Mouse (Mus musculus) megakaryocyte progenitor cell, adult 5-6 weeks (primary cell): ENCODE data around the gene Tmem9b. TPM values are rescaled to one million over a fixed set of nuclear protein-coding genes. Genes with fewer than 3 reads are reported as not detected.

Experiments
- ATAC-seq: replicated peaks from 2 replicates; pipeline ENCODE4 v1.8.0; 2016; ENCODE audit warnings: mild to moderate bottlenecking, moderate TSS enrichment, inconsistent platforms; ENCODE audit not compliant: poor library complexity
- total RNA-seq, 2 experiments: library from RNA; stranded (forward) in 1 of 2; stranded (reverse) in 1 of 2; fragments of 157-497, 149-512 nt in 1 of 2; fragments of 200-1000 nt in 1 of 2; gene quantifications; 2 replicates each; pipeline versions ENCODE4 v1.2.3 to v1.2.4; 2015 to 2017

The Tmem9b gene
- total RNA-seq, 2 experiments from 2014 or later = 26.2 to 40.5 TPM

DNA sequence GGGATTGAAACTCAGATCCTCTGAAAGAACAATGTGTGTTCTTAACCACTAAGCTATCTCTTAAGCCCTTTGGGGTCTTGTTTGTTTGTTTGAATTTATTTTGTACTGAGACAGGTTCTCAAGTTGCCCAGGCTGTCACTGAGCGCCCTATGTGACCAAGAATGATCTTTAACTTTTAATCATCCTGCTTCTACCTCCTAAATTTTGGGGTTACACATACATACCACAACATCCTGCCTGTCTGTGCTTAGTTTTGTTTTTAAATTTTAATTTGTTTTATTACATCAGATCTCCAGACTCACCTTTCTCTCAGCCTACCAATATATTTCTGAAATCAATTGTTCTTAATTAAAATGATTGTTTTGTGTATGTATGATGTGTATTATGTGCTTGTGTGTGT lies 11.6 kb downstream of the Tmem9b start:
- ATAC-seq = no peak

DNA sequence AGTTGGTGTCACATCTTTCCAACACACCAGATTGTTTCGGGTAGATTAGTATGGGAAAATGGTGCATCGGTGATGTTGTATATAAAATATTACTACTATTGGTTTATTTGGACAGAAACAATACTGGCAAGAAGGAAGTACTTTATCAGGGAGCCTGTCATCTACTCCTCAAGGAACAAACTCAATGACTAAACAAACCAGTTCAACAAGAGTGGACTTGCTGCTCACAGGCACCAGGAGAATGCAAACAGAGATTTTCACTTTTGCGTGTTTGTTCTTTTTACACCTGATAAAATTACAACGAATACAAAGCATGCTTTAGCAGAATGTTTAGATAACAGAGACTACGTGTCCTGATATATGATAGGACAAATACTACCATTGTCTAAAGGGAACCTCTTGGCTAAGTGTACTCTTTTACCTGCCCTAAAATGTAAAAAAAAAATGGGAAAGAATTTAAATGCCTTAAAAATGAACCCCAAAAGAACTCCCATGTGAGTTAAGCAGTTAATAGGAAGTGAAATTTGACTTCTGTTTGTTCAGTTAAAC lies 12.8 kb downstream of the Tmem9b start:
- ATAC-seq = no peak

DNA sequence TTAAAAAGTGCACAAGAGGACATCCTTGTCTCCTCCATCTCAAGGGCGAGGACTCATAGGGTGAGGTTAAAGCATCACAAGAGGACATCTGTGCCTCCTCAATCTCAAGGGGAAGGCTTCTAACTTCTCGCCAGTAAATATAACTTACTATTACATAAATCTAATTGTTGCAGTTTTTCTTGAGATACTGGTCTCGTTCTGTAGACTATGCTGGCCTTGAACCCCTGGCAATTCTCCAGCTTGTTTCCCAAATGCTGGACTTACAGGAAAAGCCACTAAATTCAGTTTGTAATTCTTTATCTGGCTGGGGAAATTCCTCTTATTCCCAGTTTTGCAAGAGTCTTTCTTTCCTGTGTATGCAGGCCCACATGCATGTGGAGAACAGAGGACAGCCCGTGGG lies 17.9 kb downstream of the Tmem9b start:
- ATAC-seq = no peak

DNA sequence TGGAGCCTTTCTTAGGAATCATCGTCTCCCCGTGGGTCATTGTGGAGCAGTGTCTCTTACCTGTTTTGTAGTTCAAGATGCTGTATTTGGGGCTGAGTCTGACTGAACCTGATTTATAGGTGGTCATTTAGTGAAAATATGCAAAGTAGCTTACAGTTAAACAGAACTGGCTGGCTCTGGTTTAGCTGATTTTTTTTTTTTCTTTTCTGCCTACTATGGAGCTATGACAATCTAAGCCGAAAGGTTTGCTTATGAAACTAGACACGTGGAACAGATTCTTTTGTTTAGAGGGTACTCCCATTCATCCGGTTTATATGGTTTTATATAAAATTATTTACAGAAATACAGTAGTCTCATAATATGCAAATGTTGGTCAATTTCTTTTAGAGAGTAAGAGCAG lies 21.0 kb downstream of the Tmem9b start, which contains the start of gene Ascl3:
Gene Ascl3 (minus strand): TSS at position 101 of the 400 bp plus-strand sequence.
- no peak for ATAC-seq

DNA sequence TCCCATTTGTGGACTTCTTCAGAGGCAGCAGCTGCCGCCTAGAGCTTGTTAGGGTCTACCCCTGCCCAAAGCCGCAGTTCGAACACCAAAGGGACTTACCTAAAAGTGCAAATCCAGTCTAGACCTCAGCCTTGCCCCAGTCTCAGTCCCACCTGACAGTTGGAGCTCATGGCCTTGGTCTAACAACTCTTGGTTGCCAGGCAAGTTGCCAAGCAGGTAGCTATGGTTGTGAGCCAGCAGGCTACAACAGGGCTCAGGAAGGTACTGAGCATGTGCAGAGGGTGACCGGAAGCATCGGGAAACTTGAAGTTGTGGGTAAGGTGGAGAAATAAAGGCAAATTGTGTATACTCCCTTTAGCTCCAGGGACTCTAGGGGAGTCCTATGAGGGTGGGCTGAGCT lies 29.0 kb downstream of the Tmem9b start, which contains the start of gene BC051019:
Gene BC051019 (minus strand): TSS at position 154 of the 400 bp plus-strand sequence.
- ATAC-seq = no peak

DNA sequence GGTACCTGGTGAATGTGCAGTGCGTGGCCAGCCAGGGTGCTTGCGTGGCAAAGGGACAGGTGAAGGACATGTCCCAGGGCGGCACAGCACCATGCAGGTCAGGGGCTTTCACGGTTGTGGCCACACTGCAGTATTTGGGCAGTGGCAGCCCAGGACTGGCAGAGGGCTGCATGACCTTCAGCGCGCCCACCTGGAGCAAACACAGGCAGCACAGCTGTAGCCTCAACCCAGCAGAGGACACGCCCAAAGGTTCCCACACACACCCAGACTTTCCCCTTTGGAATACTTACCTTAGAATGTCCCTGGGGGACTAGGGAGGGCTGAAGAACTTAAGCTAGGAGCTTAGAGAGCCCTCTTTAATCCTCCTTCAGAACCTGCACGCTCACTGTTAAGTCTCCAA lies 29.6 kb downstream of the Tmem9b start:
- ATAC-seq = no peak

DNA sequence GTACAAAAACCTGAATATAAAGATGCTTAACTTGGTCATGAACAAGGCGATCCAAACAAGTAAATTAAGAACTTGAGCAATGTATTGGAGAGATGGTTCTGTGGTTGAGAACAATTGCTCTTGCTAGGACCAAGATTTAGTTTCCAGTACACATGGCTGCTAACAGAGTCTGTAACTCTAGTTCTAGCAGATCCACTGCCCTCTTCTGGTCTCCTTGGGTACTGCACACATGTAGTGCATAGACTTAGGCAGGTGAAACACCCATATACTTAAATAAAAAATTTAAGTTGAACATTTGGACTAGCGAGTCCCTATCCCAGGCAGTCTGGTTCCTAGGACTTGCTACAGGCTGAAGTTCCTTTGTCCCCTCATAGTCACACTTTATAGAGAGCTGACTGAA lies 30.1 kb downstream of the Tmem9b start:
- no peak for ATAC-seq

DNA sequence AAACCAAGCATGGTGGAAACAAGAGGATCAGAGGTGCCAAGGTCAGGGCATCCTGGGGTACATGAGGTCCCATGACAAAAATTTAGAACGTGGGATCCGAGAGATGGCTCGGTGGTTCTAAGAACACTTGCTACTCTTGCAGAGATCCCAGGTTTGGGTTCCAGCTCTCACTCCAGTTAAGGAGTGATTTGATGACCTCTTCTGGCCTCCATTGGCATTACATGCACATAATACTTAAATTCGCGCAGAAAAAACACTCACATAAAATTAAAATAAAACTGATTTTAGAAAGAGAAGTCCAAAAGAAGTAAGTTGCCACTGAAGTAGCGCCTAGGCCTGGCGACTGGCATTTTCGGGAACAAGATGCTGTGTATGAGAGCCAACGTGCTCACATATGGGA lies 33.4 kb downstream of the Tmem9b start:
- peak; percentile 77 for ATAC-seq

DNA sequence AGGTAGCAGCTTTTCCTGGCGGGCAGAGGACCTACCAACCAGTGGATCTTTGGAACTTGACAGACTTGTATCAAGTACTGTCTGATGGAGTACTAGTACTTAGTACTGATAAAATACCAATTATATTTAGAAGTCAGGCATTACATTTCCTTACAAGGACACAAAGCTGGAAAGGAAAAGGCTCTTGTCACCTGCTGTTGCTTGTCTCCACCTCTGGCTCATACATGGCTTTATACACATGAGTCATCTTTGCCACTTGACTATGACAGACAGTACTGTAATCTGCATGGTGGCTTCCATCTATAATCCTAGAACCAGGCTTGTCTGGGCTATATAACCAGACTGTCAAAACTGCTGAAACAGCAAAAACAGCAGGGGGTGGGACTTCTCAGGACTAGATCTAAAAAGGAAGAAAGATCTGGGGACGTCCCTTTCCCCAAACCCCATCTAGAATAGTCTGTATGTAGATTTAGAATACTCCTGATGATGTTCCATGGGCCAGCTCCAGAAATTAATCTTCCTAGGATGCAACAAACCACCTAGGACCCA lies 39.2 kb downstream of the Tmem9b start:
- no peak for ATAC-seq

DNA sequence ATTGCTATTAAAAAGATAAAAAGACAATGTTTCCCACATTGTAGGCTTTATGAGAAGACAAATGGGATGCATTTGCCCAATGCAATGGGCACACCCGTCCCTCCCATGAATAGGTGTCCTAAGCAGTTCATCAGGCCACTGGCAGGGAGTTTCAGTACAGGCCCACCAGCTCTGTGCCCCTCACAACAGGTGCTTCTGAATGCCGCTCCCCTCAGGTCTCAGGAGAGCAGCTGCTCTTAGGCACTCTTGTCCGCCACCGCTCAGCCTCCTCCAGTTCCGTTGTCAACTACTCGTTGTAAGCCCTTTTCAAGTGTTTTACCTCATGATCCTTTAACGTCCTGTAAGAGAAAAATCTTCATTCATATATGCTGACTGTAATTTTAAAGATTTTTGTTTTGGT lies 40.5 kb downstream of the Tmem9b start:
- no peak for ATAC-seq

DNA sequence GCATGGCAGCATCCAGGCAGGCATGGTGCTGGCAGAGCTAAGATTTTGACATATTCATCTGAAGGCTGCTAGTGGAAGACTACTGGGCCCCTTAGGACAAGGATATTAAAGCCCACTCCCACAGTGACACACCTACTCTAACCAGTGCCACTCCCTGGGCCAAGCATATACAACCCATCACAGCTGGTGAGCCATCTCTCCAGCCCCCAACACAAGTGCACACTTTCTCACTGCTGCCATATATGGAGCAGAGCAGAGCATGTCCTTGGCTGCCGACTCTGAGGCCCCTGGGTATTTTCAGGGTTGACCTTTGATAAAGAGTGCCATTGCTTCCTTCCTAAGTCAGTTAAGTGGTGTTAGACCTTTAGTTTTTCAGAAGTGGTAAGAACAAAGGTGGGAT lies 42.6 kb downstream of the Tmem9b start:
- no peak for ATAC-seq

DNA sequence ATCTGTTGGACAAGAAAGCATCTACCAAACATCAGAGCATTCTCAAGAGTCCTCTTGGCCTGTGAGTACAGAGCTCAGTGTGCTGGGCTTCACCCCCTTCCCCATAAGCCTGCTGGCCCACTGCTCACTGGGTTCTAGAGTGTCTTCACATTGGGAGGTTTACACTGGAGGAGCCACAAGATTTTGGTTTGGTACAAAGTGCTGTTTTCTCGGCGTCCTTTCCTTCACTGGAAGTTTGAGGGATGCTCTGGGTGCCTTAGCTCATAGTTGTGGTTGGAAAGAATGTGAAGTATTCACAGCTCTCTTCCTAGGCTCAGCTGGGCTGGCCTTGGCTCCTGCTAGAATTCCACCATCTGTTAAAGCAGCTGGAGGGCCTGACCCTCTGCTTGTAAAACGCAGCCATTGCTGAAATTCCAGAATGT lies 43.7 kb downstream of the Tmem9b start:
- ATAC-seq = no peak

DNA sequence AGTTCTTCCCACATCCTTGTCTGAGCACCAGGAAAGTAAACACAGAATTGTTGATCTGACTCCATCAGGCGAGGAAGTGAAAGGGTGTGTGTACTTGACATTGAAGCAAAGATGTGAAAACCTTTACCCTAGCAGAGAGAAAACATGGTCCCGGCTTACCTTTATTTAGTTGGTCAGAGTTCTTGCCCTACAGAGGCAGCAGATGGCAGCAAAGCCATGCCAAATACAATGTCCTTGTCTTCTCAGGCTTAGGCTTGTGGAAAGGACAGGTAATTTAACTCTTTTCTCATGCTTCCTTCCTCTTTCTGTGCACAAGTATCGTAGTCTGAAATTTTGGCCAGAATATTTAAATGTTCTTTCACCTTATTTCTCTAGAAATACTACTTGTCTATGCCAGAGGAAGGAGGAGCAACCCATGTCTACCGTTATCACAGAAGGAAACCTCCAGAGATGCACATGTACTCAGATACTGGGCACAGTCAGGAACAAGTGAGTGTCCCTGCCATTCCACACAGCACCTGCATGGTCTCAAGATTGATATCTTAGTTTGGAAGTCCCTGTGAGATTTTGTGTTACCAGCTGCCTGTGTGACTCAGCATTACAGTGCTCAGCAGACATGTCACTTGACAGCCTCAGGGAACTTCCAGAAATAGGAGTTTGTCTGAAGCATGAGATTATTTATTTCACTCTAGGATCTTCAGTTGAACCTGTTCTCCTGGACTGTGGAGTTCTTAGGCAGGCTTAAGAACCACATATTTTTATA lies 45.5 kb downstream of the Tmem9b start:
- peak; percentile 47 for ATAC-seq

DNA sequence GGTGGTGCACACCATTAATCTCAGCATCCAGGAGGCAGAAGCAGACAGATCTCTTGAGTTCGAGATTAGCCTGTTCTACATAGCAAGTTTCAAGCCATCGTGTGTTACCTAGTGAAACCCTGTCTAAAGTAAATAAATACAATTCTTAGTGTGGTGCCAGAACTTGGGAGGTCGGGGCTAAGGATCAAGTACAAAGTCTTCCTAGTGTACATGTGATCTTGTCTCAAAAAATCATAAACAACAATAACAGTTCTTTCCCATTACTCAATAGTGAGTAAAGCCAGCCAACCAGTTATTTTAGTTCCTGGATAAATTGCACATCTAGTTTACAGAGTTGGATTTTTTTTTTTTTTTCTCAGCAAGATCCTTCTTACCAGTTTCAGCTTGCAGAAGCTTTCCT lies 48.2 kb downstream of the Tmem9b start:
- ATAC-seq = no peak

DNA sequence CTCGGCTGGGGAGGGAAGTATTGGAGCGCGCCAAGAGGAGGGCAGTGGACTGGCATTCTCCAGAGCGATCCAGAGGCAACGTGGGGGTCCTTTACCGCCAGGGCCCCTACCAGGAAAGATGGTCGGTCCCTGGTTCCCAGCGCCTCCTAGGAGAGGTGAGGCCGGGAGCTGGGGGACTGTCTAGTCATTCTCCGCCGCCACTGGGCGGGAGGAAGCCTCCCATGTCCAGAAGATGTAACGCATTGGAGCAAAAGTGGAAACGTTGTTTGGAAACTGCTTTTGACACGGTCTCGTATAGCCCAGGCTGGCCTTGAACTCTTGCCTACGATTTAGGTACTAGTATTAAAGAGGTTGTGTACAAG lies 48.7 kb downstream of the Tmem9b start:
- no peak for ATAC-seq

DNA sequence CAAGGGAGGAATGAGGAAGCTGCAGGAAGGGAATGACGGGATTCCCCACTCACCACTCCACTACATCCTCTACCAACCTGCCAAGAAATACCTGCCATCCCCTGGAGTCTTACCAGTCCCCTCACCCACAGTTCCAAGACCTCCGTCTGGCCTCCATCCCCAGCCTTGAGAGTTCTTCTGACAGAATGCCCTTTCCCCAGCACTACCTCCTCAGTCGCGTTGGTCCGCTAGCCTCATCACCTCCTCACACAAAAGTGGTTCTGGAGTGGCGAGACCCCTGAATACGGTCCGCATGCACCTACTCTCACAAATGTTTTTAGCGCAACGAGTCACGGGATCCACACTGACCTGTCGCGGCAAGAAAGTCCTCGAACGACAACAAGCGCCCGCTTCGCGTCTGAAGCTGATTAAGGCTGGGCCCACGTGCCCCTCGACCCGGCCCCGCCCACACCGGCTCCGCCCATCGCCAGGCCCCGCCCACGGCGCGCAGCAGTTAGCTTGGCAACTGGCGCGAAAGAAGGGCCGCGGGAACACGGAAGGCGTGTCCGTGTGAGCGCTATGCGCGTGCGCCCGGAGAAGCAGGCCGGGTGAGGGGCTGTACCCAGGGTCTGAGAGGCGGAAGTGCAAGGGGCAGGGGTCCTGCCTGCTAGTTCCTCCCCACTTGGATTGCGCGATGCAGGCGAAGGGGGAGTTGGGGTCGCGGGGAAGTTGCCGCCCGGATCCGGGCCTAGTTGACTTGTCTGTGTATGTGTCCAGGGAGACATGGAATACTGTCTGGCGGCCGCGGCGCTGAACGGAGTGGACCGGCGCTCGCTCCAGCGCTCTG lies 49.3 kb downstream of the Tmem9b start, which contains the start of the genes St5 and Akip1:
Gene St5 (minus strand): TSS at position 416 of the 826 bp plus-strand sequence.
Gene Akip1 (plus strand): TSS at position 501 of the 826 bp plus-strand sequence.
- ATAC-seq = peak; percentile 91

DNA sequence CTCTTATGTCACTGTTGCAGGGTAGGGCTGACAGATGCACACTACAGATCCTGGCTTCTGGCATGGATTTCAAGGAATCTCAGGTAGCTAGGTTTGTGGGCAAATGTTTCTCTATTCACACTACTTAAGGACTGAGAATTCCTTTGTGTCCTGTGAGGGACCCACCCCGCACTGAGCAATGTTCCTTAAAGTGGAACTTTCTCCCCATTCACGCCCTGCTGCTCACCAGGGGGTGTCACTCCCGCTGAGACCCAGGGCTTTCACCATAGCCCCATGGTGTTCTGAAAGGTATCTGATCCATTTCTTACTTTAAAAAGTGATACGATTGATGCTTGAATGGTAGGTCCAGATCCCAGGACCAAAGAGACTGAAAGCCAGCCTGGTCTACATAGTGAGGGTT lies 50.0 kb downstream of the Tmem9b start:
- no peak for ATAC-seq

DNA sequence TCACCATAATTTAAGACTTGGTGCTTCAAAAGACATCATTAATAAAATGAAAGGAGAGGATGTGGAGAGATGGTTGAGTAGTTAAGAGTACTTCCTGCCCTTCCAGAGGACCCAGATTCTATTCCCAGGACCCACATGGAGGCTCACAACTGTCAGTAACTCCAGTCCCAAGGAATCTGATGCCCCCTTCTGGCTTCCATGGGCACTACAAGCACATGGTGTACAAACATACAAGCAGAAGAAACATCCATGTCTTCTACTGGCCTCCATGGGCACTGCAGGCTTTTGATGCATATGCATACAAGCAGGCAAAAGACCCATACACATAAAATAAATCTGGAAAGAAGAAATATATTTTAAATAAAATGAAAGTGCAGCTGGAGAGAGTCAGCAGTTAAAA lies 52.5 kb downstream of the Tmem9b start:
- ATAC-seq = no peak

DNA sequence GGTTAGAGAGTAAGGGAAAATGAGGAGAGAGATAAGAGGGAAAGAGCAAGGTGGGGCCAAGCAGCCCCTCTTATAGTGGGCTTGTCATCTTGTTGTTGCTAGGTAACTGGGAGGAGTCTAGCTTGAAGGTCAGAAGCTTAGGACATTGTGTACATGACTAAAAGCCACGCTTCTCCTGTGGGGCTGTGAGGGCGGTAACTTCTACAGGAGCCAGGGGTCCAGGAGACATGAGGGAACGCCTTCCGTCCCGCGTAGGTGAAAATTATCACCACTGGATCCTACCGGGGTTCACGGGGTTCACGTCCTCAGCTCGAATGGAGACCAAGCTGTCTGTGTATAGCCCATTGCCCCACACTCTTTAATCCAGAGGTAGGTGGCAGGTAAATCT lies 57.3 kb downstream of the Tmem9b start:
- no peak for ATAC-seq

DNA sequence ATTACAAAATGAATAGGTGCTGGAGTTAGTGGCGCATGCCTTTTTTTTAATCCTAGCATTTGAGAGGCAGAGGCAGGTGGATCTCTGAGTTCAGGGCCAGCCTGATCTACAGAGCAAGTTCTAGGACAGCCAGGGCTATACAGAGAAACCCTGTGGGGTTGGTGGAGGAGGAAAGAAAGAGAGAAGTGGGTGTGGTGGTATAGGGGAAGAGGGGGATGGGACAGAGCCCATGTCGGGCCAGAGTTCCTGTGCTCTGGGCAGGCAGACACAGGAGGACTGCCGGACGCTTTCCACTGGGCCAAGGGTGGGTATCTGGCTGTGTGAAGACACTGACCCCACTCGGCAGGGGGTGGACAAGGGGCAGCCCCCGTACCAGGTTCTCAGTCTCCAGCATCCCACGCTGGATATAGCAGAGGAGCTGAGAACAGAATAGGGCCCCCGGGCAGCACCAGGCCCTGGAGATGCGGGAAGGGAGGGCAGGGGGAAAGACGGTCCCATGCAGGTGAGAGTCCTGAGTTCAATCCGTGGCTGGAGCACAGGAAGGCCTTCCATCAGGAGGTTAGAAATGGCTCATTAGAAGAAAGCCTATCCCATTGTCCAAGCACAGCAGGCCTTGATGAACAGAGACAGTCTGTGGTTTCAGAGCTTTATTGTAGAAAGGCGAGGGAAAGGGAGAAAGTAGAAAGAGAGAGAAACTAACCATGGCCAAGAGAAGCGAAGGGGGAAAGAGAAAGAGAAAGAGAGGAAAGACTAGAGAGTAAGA lies 57.9 kb downstream of the Tmem9b start:
- no peak for ATAC-seq

DNA sequence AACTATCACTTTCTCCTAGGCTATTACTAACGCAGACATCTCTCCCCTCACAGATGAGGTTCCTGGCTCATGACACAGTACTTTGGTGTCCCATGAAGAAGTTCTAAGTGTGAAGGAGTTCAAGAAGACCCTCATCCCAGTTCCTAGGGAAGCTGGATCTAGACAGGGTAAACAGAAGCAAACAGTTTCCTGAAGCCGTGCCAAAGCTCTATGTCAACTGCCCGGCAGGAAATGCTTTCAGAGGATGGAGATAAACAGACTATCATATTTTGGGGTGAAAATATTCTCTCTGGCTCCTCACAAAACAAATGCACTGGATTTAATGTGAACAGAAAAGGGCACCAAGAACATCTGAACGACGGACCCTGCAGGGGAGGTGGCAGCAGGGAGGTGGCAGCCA lies 61.7 kb downstream of the Tmem9b start:
- ATAC-seq = no peak
